Mouse (Mus musculus) granulocyte monocyte progenitor cell, adult 5-6 weeks (primary cell): Measurements from ENCODE around the gene Psmd9. TPM values are rescaled to one million over a fixed set of nuclear protein-coding genes. Genes with fewer than 3 reads are reported as not detected.

Experiments used
- ATAC-seq: replicated peaks from 2 replicates; pipeline ENCODE4 v1.8.0; 2016; ENCODE audit warnings: mild to moderate bottlenecking, moderate TSS enrichment, inconsistent platforms; ENCODE audit not compliant: poor library complexity, severe bottlenecking
- total RNA-seq, 2 experiments: library from RNA; stranded (forward) in 1 of 2; stranded (reverse) in 1 of 2; fragments of 200-712, 200-1000 nt in 1 of 2; fragments of >200 nt in 1 of 2; fragmentation: Nextera tagmentation in 1 of 2; gene quantifications; 2 replicates each; pipeline ENCODE4 v1.2.3; 2014 to 2017

Psmd9 gene
- total RNA-seq, 2 experiments from 2014 or later, result 25.2 to 26.5 TPM

DNA sequence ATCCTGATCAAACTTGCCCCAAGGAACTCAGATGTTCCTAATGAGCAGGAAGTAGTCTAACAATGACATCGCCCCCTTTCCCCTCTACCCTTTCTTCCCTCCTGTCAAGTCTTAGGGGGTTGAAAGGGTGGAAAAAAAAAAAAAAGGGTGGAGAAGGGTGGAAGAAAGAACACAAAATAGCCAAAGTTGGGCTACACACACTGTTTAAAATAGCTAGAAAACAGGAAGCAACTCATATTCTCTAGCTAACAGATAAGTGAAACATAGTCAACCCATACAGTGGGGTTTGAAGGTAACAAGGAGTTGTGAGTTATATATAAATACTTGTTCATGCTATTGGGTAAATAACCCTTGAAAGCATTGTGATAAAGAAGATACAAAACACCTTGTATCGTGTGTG is 63.0 kb downstream of the Psmd9 start:
- no peak for ATAC-seq

DNA sequence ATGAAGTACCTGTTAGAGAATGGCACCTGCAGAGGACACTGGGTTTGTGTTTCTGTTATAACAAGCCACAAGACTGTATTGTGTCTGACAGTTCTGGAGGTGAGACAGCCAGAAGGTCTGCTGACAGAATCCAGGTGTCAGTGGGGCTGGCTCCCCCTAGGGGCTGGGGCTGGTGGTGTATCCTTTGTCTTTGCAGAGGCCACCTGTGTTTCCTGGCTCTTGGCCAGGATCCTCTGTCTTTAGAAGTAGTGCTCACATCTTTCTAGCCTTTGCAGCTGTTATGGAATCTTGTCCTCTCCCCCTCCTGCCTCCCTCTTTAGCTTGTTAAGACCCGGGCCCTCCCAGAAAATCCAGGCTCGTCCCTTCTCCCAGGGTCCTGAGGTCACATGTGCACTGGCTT is 66.5 kb downstream of the Psmd9 start:
- ATAC-seq, result peak; percentile 40; the same call in 1 of the 2 replicates

DNA sequence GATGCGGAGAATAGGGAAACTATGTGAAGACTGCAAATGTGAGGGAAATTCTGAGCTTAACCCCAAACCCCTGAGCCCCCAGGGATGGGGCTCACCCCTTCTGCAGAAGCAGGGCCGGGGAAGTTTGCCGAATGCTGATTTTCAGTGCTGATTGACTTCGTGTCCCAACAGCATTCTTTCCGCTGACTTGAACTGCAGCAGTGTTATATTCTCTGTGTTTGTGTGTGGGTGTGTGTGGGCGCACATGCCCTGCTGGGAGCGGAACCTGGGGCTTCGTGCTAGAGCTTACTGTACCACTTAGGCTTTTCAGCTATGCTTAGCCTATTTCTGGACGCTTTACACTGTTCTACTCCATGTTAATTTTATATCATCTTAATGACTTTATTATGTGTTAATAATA is 67.2 kb downstream of the Psmd9 start:
- no peak for ATAC-seq

DNA sequence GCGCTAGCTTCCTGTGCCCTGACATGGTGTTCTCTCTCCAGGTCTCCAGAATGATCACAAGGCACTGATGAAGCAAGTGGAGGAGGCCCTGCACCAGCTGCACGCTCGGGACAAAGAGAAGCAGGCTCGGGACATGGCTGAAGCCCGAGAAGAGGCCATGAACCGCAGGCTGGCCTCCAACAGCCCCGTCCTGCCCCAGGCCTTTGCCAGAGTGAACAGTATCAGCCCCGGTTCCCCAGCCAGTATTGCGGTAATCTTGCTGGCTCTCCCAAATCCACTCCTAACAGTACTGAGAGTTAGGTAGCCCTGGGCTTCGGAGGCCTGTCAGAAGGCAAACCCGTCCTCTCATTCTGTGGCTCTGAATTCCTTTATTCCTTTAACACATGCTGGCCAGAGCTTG is 70.3 kb downstream of the Psmd9 start:
- no peak for ATAC-seq

DNA sequence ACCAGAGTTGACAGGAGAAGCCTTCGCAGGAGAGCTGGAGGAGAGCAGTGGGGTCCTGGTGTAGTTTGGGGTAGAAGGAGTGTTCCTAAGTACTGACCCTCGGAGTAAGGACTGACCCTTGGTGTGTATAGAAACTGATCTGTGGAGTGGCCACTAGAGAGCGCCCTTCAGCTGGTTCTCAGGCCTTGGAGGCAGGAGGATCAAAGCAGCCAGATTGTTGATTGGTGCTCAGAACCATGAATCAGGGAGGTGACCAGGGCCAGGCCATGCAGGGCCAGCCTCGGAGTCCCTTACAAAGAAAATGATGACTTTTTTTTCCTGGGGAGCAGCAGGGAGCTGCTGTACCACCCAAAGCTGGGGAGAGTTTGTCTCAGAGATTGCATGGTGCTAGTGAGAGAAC is 76.3 kb downstream of the Psmd9 start:
- peak; percentile 63 for ATAC-seq

DNA sequence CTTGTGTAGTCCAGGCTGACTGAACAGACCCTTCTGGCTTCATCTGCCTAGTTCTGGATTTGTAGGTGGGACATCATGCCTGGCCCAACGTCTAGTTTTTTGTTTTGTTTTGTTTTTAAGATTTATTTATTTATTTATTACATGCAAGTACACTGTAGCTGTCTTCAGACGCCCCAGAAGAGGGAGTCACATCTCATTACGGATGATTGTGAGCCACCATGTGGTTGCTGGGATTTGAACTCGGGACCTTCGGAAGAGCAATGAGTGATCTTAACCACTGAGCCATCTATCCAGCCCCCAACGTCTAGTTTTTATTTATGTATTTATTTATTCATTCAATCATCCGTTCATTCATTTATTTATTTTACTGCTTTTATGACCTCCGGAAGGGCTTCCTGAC is 82.2 kb downstream of the Psmd9 start:
- ATAC-seq, result no peak

DNA sequence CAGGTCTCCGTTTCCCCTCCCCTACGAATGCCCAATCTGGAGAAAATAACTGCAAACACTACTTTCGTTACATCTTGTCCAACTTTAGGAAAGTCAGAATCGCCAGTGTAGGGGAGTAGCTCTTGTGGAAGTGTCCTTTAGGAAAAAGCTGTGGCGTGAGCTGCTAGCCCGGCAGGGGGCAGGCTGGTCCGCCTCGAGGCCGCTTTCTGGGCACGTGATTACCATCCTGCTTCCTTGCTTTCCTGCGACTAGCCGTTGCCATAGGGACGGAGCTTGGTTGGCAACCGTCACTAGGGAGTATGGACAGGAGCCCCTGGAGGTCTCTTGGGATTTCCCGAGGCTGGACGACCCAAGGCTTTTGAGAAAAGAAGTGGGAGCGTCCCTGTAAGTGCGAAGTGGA is 82.6 kb downstream of the Psmd9 start, which contains the start of gene Wdr66:
Gene Wdr66, plus strand, starts transcription at position 269 of the 400 bp plus-strand sequence.
- ATAC-seq, result peak; percentile 87

DNA sequence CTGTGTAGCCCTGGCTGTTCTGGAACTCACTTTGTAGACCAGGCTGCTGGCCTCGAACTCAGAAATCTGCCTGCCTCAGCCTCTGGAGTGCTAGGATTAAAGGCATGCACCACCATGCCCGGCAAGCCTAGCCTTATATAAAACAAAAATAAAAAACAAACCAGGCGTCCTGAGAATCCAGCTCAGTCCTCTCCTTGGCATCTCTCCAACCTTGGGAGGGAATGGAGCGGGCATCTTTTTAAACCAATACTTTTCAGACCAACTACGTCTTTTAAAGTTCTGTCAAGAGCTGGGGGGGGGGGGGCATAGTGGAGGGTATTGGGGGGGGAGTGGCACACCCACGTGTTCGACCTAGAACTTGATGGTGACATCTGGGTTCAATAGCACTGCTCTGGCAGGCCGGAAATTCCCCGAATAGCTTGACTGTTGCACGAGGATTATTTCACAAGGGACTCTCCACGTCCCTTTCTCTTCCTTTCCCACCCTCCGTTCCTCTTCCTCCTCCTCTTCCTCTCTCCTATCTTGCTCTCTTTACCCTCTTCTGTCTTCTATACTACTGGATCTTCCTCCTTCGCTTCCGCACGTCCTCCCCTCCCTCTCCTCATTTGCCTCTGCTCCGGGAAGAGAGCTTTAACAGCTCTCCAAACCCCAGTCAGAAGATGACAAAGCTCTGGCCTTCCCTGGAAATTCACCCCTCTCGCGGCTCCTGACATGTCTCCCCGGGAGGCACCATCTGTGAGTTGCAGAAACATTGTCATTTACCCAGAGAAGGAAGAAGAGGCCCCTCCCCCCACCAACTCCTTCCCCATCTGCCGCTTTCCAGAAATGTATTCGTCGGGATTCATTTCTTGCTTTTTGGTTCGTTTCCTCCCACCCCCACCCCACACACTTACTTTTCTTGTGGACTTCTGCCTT is 87.9 kb downstream of the Psmd9 start:
- ATAC-seq, result peak; percentile 30

DNA sequence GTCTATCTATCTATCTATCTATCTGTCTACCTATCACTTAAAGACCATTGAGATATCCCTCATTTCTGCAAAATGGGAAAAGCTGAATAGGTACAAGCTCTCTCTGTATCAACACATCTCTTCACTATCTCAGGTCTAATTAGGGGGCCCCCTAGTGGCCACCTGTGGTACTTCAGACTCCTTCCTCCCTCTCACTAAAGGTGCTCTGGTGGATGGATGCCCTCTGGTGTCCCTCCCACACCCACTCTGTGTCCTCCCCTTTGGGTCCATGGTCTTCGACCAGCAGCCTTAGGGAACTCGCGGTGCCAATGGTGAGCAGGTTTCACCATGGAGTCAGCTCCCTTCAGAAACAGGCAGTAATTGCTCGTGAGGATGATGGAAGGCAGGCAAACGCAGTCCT is 89.8 kb downstream of the Psmd9 start:
- ATAC-seq, result 0 out of 2 replicates have a peak, but pooled peaks have one; percentile 14

DNA sequence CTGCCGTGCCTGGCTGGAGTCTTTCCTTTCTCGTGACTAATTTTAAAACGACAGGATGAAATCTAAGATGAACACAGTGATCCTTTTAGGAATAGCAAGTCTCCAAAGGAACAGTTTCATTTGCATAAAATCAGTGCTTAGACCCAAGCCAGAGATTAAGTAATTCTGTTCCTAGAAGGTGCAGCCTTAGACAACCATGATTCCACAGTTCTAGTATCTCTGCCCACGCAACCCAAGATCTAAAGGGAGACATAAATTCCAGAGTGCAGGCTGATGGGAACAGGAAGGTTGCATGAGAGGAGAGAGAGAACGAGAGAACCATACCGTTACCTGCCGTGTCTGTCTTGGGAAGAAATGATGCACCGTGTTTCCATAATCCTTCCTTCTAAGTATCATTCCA is 91.5 kb downstream of the Psmd9 start:
- ATAC-seq, result no peak

DNA sequence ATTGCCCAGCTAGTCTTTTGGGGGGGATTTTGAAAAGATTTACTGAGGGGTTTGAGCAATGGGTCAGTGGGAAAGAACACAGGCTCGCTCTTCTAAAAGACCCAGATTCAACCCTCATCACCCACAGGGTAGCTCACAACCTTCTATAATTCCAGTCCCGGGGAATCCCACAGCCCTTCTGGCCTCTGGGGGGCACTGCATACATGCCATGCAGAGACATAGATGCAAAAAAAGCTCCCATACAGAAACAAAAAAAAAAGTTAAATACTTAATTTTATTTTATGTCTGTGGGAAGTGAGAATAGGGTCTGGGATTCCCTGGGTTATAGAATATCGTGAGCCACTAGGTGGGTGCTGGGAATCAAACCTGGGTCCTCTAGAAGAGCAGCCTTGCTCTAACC is 97.7 kb downstream of the Psmd9 start:
- no peak for ATAC-seq

DNA sequence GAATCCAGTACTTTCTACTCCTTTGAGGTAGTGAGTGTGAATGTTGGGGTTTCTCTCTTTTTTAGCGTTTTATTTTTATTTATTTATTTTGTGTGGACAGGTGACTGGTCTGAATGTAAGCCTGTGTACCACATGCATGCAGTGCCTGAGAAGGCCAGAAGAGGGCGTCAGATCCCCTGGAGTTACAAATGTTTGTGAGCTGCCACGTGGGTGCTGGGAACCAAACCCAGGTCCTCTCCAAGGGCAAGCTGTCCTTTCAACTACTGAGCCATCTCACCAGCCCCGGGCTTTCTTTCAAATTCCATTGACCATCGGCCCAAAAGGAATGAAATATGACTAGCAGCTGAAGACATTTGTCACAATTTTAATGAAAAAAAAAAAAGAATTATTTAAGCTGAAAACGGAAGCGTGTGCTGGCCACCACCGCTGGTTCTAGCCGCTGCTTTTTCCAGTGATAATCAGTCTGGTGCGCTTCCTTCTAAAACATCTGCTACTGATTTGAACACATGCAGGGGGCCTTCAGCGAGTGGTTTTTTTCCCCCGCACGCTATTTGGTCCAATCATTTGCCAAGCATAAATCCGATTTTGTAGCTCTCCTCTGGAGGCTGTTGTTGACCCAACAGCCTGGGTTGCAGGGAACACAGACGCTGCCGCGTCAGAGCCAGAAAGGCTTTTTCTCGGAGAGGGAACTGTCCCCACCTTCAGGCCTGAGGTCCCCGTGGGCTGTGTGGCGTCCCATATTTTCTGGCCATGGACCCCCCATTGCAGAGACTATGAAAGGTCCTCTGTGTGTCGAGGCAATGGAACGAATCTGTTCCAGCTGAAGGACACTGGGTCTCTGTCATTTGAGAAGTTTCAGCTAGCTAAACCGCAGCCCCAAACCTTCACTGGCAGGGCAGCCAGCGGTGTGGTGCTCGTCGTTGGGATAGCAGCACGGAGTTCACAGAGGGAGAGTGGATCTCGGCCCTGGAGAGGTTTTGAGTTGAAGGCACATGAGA is 99.6 kb downstream of the Psmd9 start:
- no peak for ATAC-seq

DNA sequence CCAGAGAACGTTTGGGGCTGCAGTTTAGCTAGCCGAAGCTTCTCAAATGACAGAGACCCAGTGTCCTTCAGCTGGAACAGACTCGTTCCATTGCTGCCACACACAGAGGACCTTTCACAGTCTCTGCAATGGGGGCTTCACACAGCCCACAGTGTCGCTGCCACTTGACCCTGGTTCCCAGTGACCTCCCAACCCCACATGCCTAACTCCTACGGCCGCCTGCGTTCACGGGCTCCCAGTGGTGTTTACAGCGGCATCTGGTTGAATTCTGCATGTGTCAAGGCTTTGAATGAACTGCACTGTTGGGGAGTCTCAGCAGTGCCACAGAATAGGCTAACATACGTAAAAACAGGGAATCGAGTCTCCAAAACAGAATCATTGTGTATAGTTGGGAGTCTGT is 101.7 kb downstream of the Psmd9 start:
- no peak for ATAC-seq

DNA sequence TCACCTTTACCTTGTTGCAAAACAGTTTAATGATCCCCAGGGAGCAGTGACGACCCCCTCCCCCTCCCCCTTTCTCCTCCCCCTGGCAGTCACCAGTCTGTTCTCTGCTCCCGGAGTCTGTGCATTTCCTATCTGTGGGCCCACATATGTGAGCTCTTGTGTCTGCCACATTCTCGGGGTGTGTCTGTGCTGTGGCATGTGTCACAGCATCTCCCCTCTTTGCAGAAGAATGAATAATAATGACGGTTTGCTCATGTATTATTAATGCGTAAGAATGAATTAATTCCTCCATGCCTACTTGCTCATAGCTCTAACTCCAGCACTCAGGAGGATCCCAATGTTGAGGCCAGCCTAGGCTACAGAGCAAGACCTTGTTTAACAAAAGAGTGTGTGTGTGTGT is 103.7 kb downstream of the Psmd9 start:
- ATAC-seq, result no peak

DNA sequence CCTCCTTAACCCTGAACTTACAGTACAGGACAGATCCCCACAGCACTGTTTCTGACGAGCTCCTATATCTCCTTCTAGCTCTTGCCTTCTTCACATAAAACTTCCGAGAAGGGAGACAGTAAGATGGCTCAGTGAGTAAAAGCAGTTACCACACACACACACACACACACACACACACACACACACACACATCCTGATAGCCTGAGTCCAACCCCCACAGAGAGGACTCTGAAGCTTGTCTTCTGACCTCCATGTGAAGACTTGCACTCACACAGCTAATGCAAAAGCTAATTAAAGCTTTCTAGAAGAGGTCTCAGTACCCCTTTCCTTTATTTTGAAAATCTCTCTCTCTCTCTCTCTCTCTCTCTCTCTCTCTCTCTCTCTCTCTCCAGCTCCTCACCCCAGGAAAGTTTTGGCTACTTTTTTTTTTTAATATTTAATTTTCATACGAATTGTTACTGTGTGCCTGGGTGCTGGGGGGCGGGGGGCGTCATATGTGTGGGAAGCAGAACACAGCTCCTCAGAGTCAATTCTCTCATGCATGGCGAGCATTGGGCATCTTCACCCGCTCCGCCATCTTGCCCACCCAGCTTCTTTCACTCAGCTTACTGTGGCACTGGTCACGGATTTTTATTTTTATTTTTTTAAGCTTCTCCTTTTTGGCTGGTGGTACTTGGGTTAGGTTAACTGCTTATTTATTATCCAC is 107.6 kb downstream of the Psmd9 start:
- no peak for ATAC-seq

DNA sequence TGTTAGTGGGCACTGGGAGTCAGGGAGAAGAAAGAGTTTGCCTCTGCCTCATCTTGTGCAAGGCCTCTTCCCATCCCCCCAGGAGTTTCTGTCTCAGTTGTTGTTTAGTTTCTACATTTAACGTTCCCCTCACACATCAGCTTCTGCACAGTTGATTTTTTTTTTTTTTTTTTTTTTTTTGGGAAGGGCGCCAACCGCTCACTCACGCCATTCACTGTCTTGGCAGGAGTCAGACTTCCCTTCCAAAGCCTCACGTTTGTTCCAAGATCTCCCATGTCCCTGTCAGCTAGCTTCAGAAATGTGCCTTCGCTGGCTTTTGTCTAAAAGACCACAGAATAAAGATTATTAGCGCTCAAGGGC is 108.1 kb downstream of the Psmd9 start:
- ATAC-seq, result no peak

DNA sequence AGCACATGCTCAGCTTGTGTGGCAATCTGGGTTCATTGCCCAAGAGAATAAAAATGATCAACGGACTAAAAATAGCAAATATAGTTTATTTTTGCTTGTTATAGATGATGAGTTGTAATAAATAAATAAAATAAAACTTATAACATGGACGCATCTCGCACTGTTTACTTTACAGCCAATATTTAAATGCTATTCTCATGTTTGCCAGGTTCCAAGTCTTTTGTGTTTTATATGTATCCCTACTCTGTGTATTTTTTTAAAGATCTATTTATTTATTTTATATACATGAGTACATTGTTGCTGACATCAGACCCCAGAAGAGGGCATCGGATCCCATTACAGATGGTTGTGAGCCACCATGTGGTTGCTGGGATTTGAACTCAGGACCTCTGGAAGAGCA is 108.5 kb downstream of the Psmd9 start:
- no peak for ATAC-seq

DNA sequence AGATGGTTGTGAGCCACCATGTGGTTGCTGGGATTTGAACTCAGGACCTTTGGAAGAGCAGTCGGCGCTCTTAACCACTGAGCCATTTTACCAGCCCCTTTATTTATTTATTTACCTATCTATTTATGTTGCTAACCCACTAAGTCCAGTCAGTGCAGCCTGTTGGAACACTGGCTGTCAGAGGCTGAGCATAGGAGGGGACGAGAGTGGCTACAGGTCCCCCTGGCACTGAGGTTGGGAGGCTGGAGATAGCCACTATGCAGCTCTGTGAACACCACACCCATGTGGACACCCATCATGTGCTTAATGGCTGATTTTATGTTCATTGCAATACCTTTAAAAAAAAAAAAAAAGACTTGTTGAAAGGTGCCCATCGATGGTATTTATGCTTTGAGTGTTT is 110.0 kb downstream of the Psmd9 start:
- ATAC-seq, result no peak

DNA sequence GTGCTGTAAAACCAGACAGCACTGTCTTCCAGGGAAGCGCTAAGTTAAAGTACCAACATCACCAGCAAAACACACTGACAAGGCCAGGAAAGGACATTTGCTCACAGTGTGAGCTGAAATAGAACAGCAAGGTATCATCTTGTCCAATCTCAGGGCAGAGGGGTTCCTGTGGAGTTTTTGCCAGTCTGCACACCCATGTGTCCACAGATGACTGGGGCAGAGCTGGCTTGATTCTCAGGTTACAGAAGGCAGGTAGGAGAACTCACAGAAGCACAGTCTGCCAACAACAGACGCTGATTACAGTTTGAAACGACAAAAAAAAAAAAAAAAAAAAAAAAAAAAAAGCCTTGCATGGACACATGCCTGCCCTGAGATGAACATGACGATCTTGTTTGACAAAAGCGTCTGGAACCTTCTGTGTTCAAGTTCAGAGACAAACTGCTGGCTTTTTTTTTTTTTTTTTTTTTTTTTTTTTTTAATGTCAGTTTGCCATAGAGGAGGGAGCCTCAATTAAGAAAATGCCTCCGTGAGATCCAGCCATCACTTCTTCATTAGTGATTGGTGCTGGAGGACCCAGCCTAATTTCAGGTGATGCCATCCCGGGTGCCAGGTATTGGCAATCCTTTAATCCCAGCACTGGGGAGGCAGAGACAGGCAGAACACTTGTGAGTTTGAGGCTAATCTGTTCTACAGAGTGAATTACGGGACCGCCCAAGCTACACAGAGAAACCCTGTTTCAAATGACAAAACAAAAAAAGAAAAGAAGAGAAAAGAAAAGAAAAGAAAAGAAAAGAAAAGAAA is 112.3 kb downstream of the Psmd9 start:
- no peak for ATAC-seq

DNA sequence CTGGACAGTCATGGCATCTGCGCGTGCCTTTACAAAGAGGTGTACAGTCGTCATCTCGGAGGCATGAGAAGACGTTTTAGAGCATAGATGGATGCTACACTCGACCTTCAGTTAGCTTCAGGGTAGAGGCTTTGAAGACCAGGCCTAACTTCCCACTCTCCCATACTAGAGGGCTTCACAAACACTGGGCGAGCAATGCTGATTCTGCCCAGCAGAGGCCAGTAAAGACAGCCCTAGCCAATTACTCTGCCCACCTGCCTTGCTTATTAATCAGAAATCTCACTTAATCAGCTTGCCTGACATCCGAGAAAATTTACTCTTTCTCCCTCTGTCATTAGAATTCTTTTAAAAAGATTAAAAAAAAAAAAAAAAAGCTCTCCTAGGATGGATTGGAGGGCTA is 116.0 kb downstream of the Psmd9 start:
- no peak for ATAC-seq
